Mouse (Mus musculus) CH12.LX (cell line): Measurements from ENCODE around the gene Gm21969.

ENCODE experiments used
- CHD1 ChIP-seq: IDR thresholded peaks from 2 replicates; pipeline ENCODE4 v1.6.1; 2012; ENCODE audit warnings: low read depth, low read length, improper control_type of control experiment, inconsistent platforms
- CTCF ChIP-seq, 2 experiments: IDR thresholded peaks in 1 of 2; conservative IDR thresholded peaks in 1 of 2; 2 replicates each; pipeline ENCODE4 v1.5.1; 2011 to 2012; ENCODE audit warnings: low read depth in 2 of 2, low read length in 2 of 2, improper control_type of control experiment in 1 of 2, inconsistent platforms in 1 of 2, mild to moderate bottlenecking in 1 of 2, moderate library complexity in 1 of 2
- ELF1 ChIP-seq: IDR thresholded peaks from 2 replicates; pipeline ENCODE4 v1.6.1; 2014; ENCODE audit warnings: low read depth, mild to moderate bottlenecking, inconsistent platforms, low read length, improper control_type of control experiment
- JUND ChIP-seq: conservative IDR thresholded peaks from 2 replicates; pipeline ENCODE4 v1.6.1; 2011; ENCODE audit warnings: low read depth, low read length, improper control_type of control experiment
- MAZ ChIP-seq: IDR thresholded peaks from 2 replicates; pipeline ENCODE4 v1.6.1; 2012; ENCODE audit warnings: low read depth, mild to moderate bottlenecking, inconsistent platforms, low read length, improper control_type of control experiment, moderate library complexity
- MEF2A ChIP-seq: IDR thresholded peaks from 2 replicates; pipeline ENCODE4 v1.6.1; 2014; ENCODE audit warnings: low read depth, mild to moderate bottlenecking, inconsistent platforms, low read length, improper control_type of control experiment, borderline replicate concordance
- NELFE ChIP-seq: IDR thresholded peaks from 2 replicates; pipeline ENCODE4 v1.6.1; 2011; ENCODE audit warnings: low read depth, low read length, improper control_type of control experiment
- POLR2A ChIP-seq: IDR thresholded peaks from 2 replicates; pipeline ENCODE4 v1.6.1; 2011; ENCODE audit warnings: low read depth, mild to moderate bottlenecking, improper control_type of control experiment, low read length
- UBTF ChIP-seq: IDR thresholded peaks from 2 replicates; pipeline ENCODE4 v1.6.1; 2012; ENCODE audit warnings: low read depth, mild to moderate bottlenecking, inconsistent platforms, low read length, improper control_type of control experiment, moderate library complexity
- ZC3H11A ChIP-seq: IDR thresholded peaks from 2 replicates; pipeline ENCODE4 v1.6.1; 2012; ENCODE audit warnings: low read depth, mild to moderate bottlenecking, inconsistent platforms, low read length, improper control_type of control experiment
- ZKSCAN1 ChIP-seq: IDR thresholded peaks from 2 replicates; pipeline ENCODE4 v1.6.1; 2012; ENCODE audit warnings: low read depth, inconsistent platforms, low read length, improper control_type of control experiment, borderline replicate concordance

DNA sequence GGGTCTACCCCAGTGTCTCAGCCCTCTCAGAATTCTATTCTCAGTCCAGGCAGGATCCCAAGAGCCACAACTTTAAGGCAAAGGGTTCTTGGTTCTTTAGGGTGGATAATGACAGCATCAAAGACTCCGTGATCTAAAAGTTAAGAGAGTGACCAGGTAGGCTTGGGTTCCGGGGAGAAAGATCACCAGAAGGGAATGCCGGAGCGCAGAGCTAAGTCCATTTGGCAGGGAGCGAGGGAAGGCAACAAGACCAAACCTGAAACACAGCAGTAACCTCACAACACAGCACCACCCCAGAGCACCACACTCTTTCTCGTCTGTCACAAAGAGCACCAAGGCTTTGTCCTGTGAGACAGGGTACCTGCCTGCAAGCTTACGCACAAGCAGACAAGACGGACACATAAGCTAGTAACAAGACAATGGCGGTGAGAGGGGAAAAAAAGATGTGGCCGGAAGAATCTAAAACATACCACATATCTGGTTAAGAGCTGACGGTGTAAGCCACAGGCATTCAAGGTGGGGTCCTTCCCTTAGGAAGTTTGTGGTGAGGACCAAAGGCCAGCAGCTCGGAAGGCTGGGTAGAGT lies 30.0 kb upstream of the Gm21969 start:
- TF ChIP-seq ELF1 (no peak), MAZ (no peak), CHD1 (no peak), CTCF (conservative IDR thresholded peaks at IDR 0.05 in 1 of 2, IDR thresholded peaks at IDR 0.05 in 1 of 2; ENCODE audit: low read depth in 2 of 2, low read length in 2 of 2) (no peak), JUND (no peak), NELFE (no peak), ZC3H11A (no peak), ZKSCAN1 (no peak), MEF2A (no peak), POLR2A (no peak), UBTF (no peak)
